Mouse (Mus musculus): ENCODE measurements at regions not wholly inside any gene's neighbourhood (a gene's known extent, or its start where the extent isn't known, plus 50 kb on each side); places are given as distances from the start of the nearest gene placed in this dataset.

GRCm38 (mm10) chr7:73019764-73020354 is 355.4 kb upstream of the Rgma start:
- WGBS = 37% methylated on average over 1 of the region's 1 CpGs
- DNase-seq = no peak

GRCm38 (mm10) chr7:73021786-73022185 is 353.5 kb upstream of the Rgma start:
- Histone ChIP-seq H3K36me3 (ENCODE audit: control insufficient read depth, insufficient read depth, low read length) (no peaks in the 10 kb centered on the region), H3K27ac (ENCODE audit: insufficient read depth, low read depth, low read length) (no peak overlapping the region), H3K4me1 (ENCODE audit: control insufficient read depth, insufficient read depth, low read length) (no peaks in the 10 kb centered on the region), H3K27me3 (replicated peaks; ENCODE audit: control insufficient read depth, insufficient read depth, low read length) (no peaks in the 10 kb centered on the region), H3K4me3 (ENCODE audit: insufficient read depth, low read depth, low read length) (no peak overlapping the region)
- no peak for DNase-seq
- TF ChIP-seq POLR2A (IDR thresholded peaks at IDR 0.05; ENCODE audit: low read depth, low read length) = no peak
- TF ChIP-seq CTCF (conservative IDR thresholded peaks at IDR 0.05; ENCODE audit: insufficient read depth, insufficient read length, low read depth, low read length) = no peak
- 77% methylated on average over 2 of the region's 2 CpGs for whole genome bisulfite sequencing

More at GRCm38 (mm10) chr7:73019764-73020354, 355.4 kb upstream of the Rgma start:
- H3K4me1 ChIP-seq (ENCODE audit: control insufficient read depth, insufficient read depth, low read length) = no peaks in the 10 kb centered on the region
- no peak overlapping the region for H3K27ac ChIP-seq (ENCODE audit: insufficient read depth, low read depth, low read length)
- no peak overlapping the region for H3K4me3 ChIP-seq (ENCODE audit: insufficient read depth, low read depth, low read length)
- no peaks in the 10 kb centered on the region for H3K27me3 ChIP-seq (replicated peaks; ENCODE audit: control insufficient read depth, insufficient read depth, low read length)
- no peaks in the 10 kb centered on the region for H3K36me3 ChIP-seq (ENCODE audit: control insufficient read depth, insufficient read depth, low read length)
- no peak for TF ChIP-seq CTCF (conservative IDR thresholded peaks at IDR 0.05; ENCODE audit: insufficient read depth, insufficient read length, low read depth, low read length)
- no peak for TF ChIP-seq POLR2A (IDR thresholded peaks at IDR 0.05; ENCODE audit: low read depth, low read length)

GRCm38 (mm10) chr7:73025640-73026039 is 349.7 kb upstream of the Rgma start:
- Histone ChIP-seq H3K4me1 (ENCODE audit: control insufficient read depth, insufficient read depth, low read length) (no peaks in the 10 kb centered on the region), H3K27ac (ENCODE audit: insufficient read depth, low read depth, low read length) (no peak overlapping the region), H3K4me3 (ENCODE audit: insufficient read depth, low read depth, low read length) (no peak overlapping the region), H3K27me3 (replicated peaks; ENCODE audit: control insufficient read depth, insufficient read depth, low read length) (no peaks in the 10 kb centered on the region), H3K36me3 (ENCODE audit: control insufficient read depth, insufficient read depth, low read length) (no peaks in the 10 kb centered on the region)
- WGBS = 54% methylated on average over 5 of the region's 5 CpGs
- DNase-seq = no peak
- no peak for TF ChIP-seq CTCF (conservative IDR thresholded peaks at IDR 0.05; ENCODE audit: insufficient read depth, insufficient read length, low read depth, low read length)
- TF ChIP-seq POLR2A (IDR thresholded peaks at IDR 0.05; ENCODE audit: low read depth, low read length) = no peak

GRCm38 (mm10) chr7:73028952-73029351 is 346.4 kb upstream of the Rgma start:
- no peak for DNase-seq
- 83% methylated on average over 6 of the region's 6 CpGs for WGBS
- TF ChIP-seq POLR2A (IDR thresholded peaks at IDR 0.05; ENCODE audit: low read depth, low read length) = no peak
- TF ChIP-seq CTCF (conservative IDR thresholded peaks at IDR 0.05; ENCODE audit: insufficient read depth, insufficient read length, low read depth, low read length) = no peak

GRCm38 (mm10) chr7:73031407-73031806 is 343.9 kb upstream of the Rgma start:
- Histone ChIP-seq H3K4me1 (ENCODE audit: control insufficient read depth, insufficient read depth, low read length) (no peaks in the 10 kb centered on the region), H3K27ac (ENCODE audit: insufficient read depth, low read depth, low read length) (no peak overlapping the region), H3K27me3 (replicated peaks; ENCODE audit: control insufficient read depth, insufficient read depth, low read length) (no peaks in the 10 kb centered on the region), H3K36me3 (ENCODE audit: control insufficient read depth, insufficient read depth, low read length) (no peaks in the 10 kb centered on the region), H3K4me3 (ENCODE audit: insufficient read depth, low read depth, low read length) (no peak overlapping the region)
- TF ChIP-seq POLR2A (IDR thresholded peaks at IDR 0.05; ENCODE audit: low read depth, low read length) = no peak
- TF ChIP-seq CTCF (conservative IDR thresholded peaks at IDR 0.05; ENCODE audit: insufficient read depth, insufficient read length, low read depth, low read length) = no peak
- DNase-seq = no peak
- 28% methylated on average over 5 of the region's 5 CpGs for WGBS

More at GRCm38 (mm10) chr7:73028952-73029351, 346.4 kb upstream of the Rgma start:
- no peaks in the 10 kb centered on the region for H3K27me3 ChIP-seq (replicated peaks; ENCODE audit: control insufficient read depth, insufficient read depth, low read length)
- no peak overlapping the region for H3K4me3 ChIP-seq (ENCODE audit: insufficient read depth, low read depth, low read length)
- H3K36me3 ChIP-seq (ENCODE audit: control insufficient read depth, insufficient read depth, low read length) = no peaks in the 10 kb centered on the region
- H3K27ac ChIP-seq (ENCODE audit: insufficient read depth, low read depth, low read length) = no peak overlapping the region
- no peaks in the 10 kb centered on the region for H3K4me1 ChIP-seq (ENCODE audit: control insufficient read depth, insufficient read depth, low read length)

GRCm38 (mm10) chr7:73032316-73032980 is 342.9 kb upstream of the Rgma start:
- peak overlapping the region; percentile 10; the same call in 1 of the 2 replicates for H3K4me3 ChIP-seq (ENCODE audit: insufficient read depth, low read depth, low read length)

GRCm38 (mm10) chr7:73036801-73037555 is 338.3 kb upstream of the Rgma start:
- Histone ChIP-seq H3K4me1 (ENCODE audit: control insufficient read depth, insufficient read depth, low read length) (no peaks in the 10 kb centered on the region), H3K27ac (ENCODE audit: insufficient read depth, low read depth, low read length) (no peak overlapping the region), H3K4me3 (ENCODE audit: insufficient read depth, low read depth, low read length) (no peak overlapping the region), H3K36me3 (ENCODE audit: control insufficient read depth, insufficient read depth, low read length) (no peaks in the 10 kb centered on the region), H3K27me3 (replicated peaks; ENCODE audit: control insufficient read depth, insufficient read depth, low read length) (no peaks in the 10 kb centered on the region)
- 32% methylated on average over 20 of the region's 20 CpGs for WGBS
- DNase-seq = peak; percentile 40
- no peak for TF ChIP-seq POLR2A (IDR thresholded peaks at IDR 0.05; ENCODE audit: low read depth, low read length)
- no peak for TF ChIP-seq CTCF (conservative IDR thresholded peaks at IDR 0.05; ENCODE audit: insufficient read depth, insufficient read length, low read depth, low read length)

More at GRCm38 (mm10) chr7:73032316-73032980, 342.9 kb upstream of the Rgma start:
- Histone ChIP-seq H3K36me3 (ENCODE audit: control insufficient read depth, insufficient read depth, low read length) (no peaks in the 10 kb centered on the region), H3K4me1 (ENCODE audit: control insufficient read depth, insufficient read depth, low read length) (no peaks in the 10 kb centered on the region), H3K27me3 (replicated peaks; ENCODE audit: control insufficient read depth, insufficient read depth, low read length) (no peaks in the 10 kb centered on the region), H3K27ac (ENCODE audit: insufficient read depth, low read depth, low read length) (no peak overlapping the region)
- TF ChIP-seq POLR2A (IDR thresholded peaks at IDR 0.05; ENCODE audit: low read depth, low read length) = no peak
- TF ChIP-seq CTCF (conservative IDR thresholded peaks at IDR 0.05; ENCODE audit: insufficient read depth, insufficient read length, low read depth, low read length) = no peak
- 42% methylated on average over 23 of the region's 23 CpGs for WGBS
- DNase-seq = no peak

Data from kidney, adult 2 months (tissue).